Mouse (Mus musculus): ENCODE measurements around the gene Lmtk2.

The Lmtk2 gene

GRCm38 (mm10) chr5:144219306-144219705 is 119.1 kb downstream of the Lmtk2 start:
- DNase-seq (ENCODE audit: low read depth), result no peak

- no peak for DNase-seq (ENCODE audit: low read depth)
Measured at GRCm38 (mm10) chr5:144219936-144220335, 119.7 kb downstream of the Lmtk2 start.

DNA sequence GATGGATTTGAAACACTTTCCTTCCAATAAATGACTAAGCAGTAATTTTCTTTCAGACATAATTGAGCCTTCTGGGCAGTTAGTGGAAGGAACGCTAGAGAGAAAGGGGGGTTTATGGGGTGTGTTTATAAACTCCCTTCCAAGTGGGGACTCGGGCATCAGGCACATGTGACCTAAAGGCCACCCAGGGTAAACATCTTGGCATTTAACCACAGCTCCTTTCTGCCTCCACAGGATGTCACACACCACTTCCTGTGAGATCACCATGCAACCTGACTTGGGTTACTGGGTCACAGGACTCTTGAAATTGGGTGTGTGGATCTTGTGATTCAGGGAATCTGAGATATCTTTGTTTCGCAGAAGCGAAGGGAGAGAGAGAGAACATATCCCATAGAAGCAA is 121.1 kb downstream of the Lmtk2 start:
- DNase-seq (ENCODE audit: low read depth), result no peak

DNA sequence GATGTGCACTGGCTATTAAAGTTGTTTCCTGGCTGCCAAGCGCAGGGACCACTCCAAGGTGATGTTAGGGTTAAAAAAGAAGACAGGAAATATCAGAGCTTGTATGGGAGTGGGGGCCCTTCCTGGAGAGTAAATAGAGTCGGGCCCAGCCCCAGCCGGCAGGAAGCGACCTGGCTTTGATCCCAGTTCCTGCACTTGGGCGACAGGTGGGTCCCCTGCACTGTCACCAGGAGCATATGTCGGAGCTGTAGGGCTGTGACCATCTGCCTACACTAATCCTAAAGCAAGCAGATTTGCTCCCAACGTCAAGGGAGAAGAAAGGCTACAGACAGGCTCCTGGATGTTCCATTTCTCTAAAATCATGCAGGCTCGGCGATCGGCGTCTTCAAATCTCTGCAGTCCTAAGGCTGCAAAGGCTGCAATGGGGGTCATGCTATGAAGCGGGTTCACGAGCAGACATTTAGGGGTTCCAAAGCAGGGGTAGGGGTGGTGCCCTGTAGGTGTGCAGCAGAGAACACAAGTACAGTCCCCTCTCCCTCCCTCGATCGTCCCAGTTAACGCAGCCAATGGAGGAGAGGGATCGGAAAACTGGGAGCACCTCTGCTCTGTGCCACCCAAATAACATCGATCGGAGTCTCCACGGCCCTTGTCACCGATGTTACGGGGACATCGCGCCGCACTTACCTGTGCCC is 122.7 kb downstream of the Lmtk2 start:
- no peak for DNase-seq (ENCODE audit: low read depth)

DNA sequence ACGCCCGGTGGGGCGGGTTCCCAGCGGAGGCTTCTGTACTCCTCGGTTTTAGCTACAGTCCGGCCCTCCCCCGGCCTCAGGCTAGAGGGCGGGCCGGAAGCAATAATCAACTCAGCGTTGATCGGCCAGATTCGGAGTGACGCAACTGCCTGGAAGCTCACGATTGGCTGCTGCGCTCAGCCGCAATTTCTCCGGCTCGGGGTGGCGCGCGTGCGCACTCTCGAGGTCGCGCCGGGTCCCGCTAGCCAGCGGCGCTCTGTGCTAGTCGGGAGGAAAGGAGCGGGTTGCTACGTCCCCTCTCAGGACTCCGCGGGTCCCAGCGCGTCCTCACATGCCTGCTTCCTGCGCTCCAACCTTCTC is 123.2 kb downstream of the Lmtk2 start, which contains the start of gene Tecpr1:
Gene Tecpr1 (minus strand): TSS at position 113 of the 360 bp plus-strand sequence.
- DNase-seq (ENCODE audit: low read depth), result peak; percentile 89

DNA sequence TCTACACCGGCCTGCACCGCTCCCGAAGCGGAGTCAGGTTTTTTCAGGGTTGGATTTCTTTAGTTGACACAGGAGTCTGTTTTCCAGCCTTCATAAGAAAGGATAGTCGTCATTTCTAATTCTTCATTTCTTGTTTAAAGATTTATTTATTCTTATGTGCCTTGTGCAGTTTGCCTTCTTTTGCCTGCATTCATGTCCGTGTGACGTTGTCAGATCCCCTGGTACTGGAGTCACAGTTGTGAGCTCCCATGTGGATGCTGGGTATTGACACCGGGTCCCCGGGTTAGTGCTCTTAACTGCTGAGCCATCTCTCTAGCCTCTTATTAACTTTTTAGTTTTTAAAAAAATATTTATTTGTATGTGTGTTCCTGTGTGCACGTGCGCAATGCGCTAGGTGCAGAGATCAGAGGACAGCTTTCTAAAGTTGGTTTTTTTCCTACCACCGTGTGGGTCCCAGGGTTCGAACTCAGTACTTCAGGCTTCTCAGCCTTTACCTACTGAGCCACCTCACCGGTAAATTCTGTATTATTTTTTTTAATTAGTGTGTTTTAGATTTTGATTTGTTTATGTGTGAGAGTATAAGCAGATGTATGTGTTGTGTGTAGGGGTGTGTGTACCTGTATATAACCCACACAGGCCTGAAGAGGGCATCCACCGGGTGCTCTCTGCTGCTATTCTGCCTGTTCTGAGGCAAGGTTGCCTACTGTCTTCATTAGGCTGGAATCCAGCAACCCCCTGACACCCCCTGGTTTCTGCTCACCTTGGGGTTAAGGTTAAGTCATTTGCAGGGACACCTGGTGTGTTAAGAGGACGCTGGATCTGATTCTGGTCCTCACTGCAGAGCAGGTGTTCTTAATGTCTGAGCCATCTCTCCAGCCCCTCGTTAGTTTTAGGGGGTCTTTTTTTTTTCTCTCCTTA is 123.9 kb downstream of the Lmtk2 start:
- DNase-seq (ENCODE audit: low read depth), result no peak

DNA sequence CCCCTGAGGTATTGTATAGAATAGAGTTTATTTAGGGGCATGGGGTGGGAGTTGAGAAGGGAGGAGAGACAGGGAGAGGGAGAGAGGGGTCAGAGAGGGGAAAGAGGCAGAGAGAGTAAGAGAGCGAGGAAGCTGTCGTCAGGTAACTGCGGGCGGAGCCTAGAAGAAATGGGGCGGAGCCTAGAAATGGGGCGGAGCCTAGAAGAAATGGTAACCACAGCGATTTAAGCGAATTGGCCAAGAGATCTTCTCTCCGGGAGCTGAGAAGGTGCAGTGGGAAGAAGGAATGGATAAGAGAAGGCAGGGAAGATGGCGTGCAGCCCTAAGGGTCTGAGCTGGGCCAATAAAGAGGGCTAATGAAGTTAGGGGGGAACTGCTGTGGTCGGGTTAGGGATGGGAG is 126.0 kb downstream of the Lmtk2 start:
- DNase-seq (ENCODE audit: low read depth), result no peak

DNA sequence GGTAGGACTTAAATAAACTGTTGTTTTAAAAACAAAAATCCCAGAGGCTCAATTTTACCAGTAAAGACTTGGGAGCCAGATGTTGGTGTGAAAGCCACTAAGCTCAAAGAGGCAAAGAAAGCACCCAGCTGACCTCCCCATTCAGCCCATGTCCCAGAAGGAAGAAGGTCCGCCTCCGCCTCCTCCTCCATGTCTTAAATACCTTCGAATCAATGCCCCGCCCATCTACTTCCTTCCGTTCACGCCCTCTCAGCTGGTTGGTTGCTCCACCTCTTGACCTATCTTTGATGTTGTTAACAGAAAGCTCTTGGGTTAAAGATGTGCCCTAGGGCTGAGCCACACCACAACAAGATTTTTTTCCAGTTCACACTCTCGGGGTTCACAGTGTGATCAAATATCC is 130.0 kb downstream of the Lmtk2 start:
- DNase-seq (ENCODE audit: low read depth), result no peak

GRCm38 (mm10) chr5:144231410-144231809 is 131.2 kb downstream of the Lmtk2 start:
- DNase-seq (ENCODE audit: low read depth), result no peak

DNA sequence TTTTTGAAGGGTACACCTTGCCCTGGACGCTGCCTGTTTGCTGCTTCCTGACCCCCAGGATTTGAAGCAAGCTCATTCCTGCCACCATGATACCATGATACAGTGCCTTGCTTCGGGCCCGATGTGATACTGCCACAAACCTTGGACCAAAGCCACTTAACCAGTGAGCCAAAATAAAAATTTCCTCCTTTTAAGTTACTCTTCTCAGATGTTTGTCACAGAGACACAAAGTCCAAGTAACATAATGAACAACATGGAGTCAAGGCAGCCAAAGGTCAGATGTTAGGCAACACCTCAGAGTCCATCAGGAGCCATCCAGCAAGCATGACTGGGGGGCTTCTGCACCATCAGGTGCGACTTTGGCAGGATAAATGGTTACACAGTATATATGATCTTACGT is 132.3 kb downstream of the Lmtk2 start:
- no peak for DNase-seq (ENCODE audit: low read depth)

GRCm38 (mm10) chr5:144234222-144234621 is 134.0 kb downstream of the Lmtk2 start:
- DNase-seq (ENCODE audit: low read depth), result no peak

- DNase-seq (ENCODE audit: low read depth), result no peak
Measured at GRCm38 (mm10) chr5:144234714-144235113, 134.5 kb downstream of the Lmtk2 start.
